In the genomic region with DNA sequence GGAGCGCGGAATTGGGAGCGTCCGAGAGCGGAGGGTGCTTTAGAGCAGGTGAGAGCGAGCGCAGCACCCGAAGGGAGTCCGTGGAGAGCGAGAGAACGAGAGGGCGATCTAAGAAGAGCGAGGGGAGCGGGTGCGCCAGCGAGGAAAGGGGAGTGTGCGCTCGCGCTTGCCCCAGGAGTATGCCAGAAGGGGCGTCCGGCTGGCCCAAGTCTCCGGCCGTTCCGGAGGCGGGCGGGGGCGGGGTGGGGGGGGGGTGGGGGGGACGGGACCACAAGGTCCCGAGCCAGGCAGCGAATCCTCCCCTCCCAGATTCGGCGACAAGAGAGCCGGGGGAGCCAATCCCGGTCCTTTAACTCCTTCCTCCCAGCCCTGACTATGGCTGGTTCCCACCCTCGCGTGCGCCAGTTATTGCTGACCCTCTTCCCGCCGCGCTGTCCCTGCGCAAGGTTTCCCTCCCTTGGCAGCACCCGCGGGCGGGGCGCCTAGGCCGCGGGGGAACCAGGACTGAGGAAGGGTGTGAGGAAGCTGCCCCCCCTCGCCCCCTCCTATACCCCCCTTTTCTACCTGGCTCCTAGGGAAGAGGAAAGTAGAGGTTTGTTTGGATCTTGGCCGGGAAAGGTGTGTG, we compare ENCODE assay signal across 8 mouse cellular contexts. TPM values are rescaled to one million over a fixed set of nuclear protein-coding genes. Genes with fewer than 3 reads are reported as not detected.
A peak's percentile ranks its signal among the peaks of the same experiment; 100 is the strongest.
DNase-seq lines count a peak whose midpoint lies in the region; ATAC-seq and TF ChIP-seq lines count a peak whose summit lies in the region.

Gene Npr1 (minus strand): TSS at position 181 of the 625 bp plus-strand sequence.

- TF ChIP-seq POLR2A in heart, adult 2 months (IDR thresholded peaks at IDR 0.05; ENCODE audit: insufficient read depth, low read depth, low read length): peak; percentile 83

- peak; percentile 23; the same call in 1 of the 2 replicates for ATAC-seq in intestine, postnatal 0 days
- ATAC-seq in liver, postnatal 0 days: peak; percentile 51
- peak; percentile 56 for ATAC-seq in neural tube, embryonic 13.5 days (ENCODE audit: low read depth)

- intact Hi-C loops in heart, adult 2 months (cut with DNase I): loop anchor here (1.0 to 10.0 kb wide), 4 partner anchors 18 to 243 kb away; partner anchors contain the start of gene Gatad2b

- DNase-seq in layer of hippocampus, adult 2 months (ENCODE audit: low spot score in 2 of 2): no peak
- DNase-seq in layer of hippocampus, postnatal 25 days (ENCODE audit: extremely low spot score in 1 of 2, low spot score in 1 of 2): no peak
- peak; percentile 47 for DNase-seq in embryo, embryonic 10 days (ENCODE audit: low spot score)
- DNase-seq in heart, adult 2 months: peak; percentile 72 to 73
- DNase-seq in liver, postnatal 0 days: peak; percentile 36
- no peak for DNase-seq in left cerebral cortex, adult 18-20 months (ENCODE audit: low spot score in 2 of 2)

- TF ChIP-seq EP300 in heart, adult 2 months (IDR thresholded peaks at IDR 0.05; ENCODE audit: insufficient read depth, low read depth, low read length): no peak
- TF ChIP-seq EP300 in liver, postnatal 0 days (IDR thresholded peaks at IDR 0.05; ENCODE audit: low read depth): no peak

- no peaks in the 10 kb centered on the region for H3K36me3 ChIP-seq in heart, adult 2 months (ENCODE audit: control insufficient read depth, insufficient read depth, low read length)
- no peaks in the 10 kb centered on the region for H3K36me3 ChIP-seq in intestine, postnatal 0 days (ENCODE audit: control insufficient read depth, insufficient read depth)
- no peaks in the 10 kb centered on the region for H3K36me3 ChIP-seq in liver, postnatal 0 days (replicated peaks; ENCODE audit: insufficient read depth, low read length)
- H3K36me3 ChIP-seq in neural tube, embryonic 13.5 days: no peaks in the 10 kb centered on the region

- peak within 1 kb of the TSS; percentile 23; the same call in 1 of the 2 replicates for H3K27ac ChIP-seq in layer of hippocampus, adult 2 months
- H3K27ac ChIP-seq in heart, adult 2 months: peak within 1 kb of the TSS; percentile 91
- H3K27ac ChIP-seq in intestine, postnatal 0 days (ENCODE audit: low read depth, low read length): no peak within 1 kb of the TSS; the same call in 1 of the 2 replicates
- peak within 1 kb of the TSS; percentile 55; the same call in 1 of the 2 replicates for H3K27ac ChIP-seq in liver, postnatal 0 days (ENCODE audit: low read depth)
- no peak within 1 kb of the TSS for H3K27ac ChIP-seq in neural tube, embryonic 13.5 days (replicated peaks)

- H3K9me3 ChIP-seq in intestine, postnatal 0 days (ENCODE audit: control insufficient read depth): no peaks in the 10 kb centered on the region
- no peaks in the 10 kb centered on the region for H3K9me3 ChIP-seq in liver, postnatal 0 days (ENCODE audit: low read length)
- H3K9me3 ChIP-seq in neural tube, embryonic 13.5 days: no peaks in the 10 kb centered on the region

- peaks cover 4% of the 10 kb centered on the region for H3K27me3 ChIP-seq in heart, adult 2 months (ENCODE audit: control insufficient read depth, insufficient read depth, low read length)
- peaks cover 28% of the 10 kb centered on the region for H3K27me3 ChIP-seq in intestine, postnatal 0 days (replicated peaks; ENCODE audit: control insufficient read depth, insufficient read depth, low read length)
- peaks cover 34% of the 10 kb centered on the region for H3K27me3 ChIP-seq in liver, postnatal 0 days (ENCODE audit: insufficient read depth, low read length)
- H3K27me3 ChIP-seq in neural tube, embryonic 13.5 days: peaks cover 62% of the 10 kb centered on the region

- peak within 1 kb of the TSS; percentile 61 for H3K4me3 ChIP-seq in layer of hippocampus, adult 2 months
- H3K4me3 ChIP-seq in heart, adult 2 months: peak within 1 kb of the TSS; percentile 62
- peak within 1 kb of the TSS; percentile 57 for H3K4me3 ChIP-seq in intestine, postnatal 0 days (ENCODE audit: low read depth, low read length)
- H3K4me3 ChIP-seq in liver, postnatal 0 days (ENCODE audit: low read depth, low read length): peak within 1 kb of the TSS; percentile 58
- H3K4me3 ChIP-seq in neural tube, embryonic 13.5 days: peak within 1 kb of the TSS; percentile 55

- H3K9ac ChIP-seq in heart, adult 2 months (ENCODE audit: low read depth, low read length): peak within 1 kb of the TSS; percentile 95
- H3K9ac ChIP-seq in intestine, postnatal 0 days (ENCODE audit: low read depth, low read length): peak within 1 kb of the TSS; percentile 47
- peak within 1 kb of the TSS; percentile 59 for H3K9ac ChIP-seq in liver, postnatal 0 days (replicated peaks)
- H3K9ac ChIP-seq in neural tube, embryonic 13.5 days: peak within 1 kb of the TSS; percentile 65

- under 1% methylated on average over 30 of the region's 49 CpGs for WGBS in heart, adult 2 months
- WGBS in intestine, postnatal 0 days: under 1% methylated on average over 32 of the region's 49 CpGs
- WGBS in liver, postnatal 0 days (ENCODE audit: insufficient replicate concordance): under 1% methylated on average over 32 of the region's 49 CpGs
- WGBS in neural tube, embryonic 13.5 days: under 1% methylated on average over 36 of the region's 49 CpGs

- H3K4me2 ChIP-seq in intestine, postnatal 0 days (replicated peaks; ENCODE audit: low read depth): peak within 1 kb of the TSS; percentile 96
- peak within 1 kb of the TSS; percentile 86 for H3K4me2 ChIP-seq in liver, postnatal 0 days (ENCODE audit: low read depth, low read length)
- H3K4me2 ChIP-seq in neural tube, embryonic 13.5 days: peak within 1 kb of the TSS; percentile 94

- no peaks in the 10 kb centered on the region for H3K4me1 ChIP-seq in heart, adult 2 months (ENCODE audit: control insufficient read depth, insufficient read depth, low read length)
- H3K4me1 ChIP-seq in intestine, postnatal 0 days (replicated peaks; ENCODE audit: control insufficient read depth, insufficient read depth, low read length): peaks cover 5% of the 10 kb centered on the region; the same call in 1 of the 2 replicates
- peaks cover 11% of the 10 kb centered on the region for H3K4me1 ChIP-seq in liver, postnatal 0 days (ENCODE audit: insufficient read depth)
- H3K4me1 ChIP-seq in neural tube, embryonic 13.5 days (replicated peaks): peaks cover 21% of the 10 kb centered on the region

- H3K79me2 ChIP-seq in heart, adult 2 months (replicated peaks; ENCODE audit: control insufficient read depth, insufficient read depth, low read length): no peaks in the 10 kb centered on the region; the same call in 1 of the 2 replicates

- no peak for TF ChIP-seq CTCF in layer of hippocampus, adult 2 months (conservative IDR thresholded peaks at IDR 0.05)
- TF ChIP-seq CTCF in heart, adult 2 months (IDR thresholded peaks at IDR 0.05): no peak
- no peak for TF ChIP-seq CTCF in intestine, postnatal 0 days (IDR thresholded peaks at IDR 0.05; ENCODE audit: low read depth)
- TF ChIP-seq CTCF in liver, postnatal 0 days (IDR thresholded peaks at IDR 0.05; ENCODE audit: low read depth): no peak

RNA-seq across cellular contexts. Expression of gene Npr1, which starts in this region (rescaled TPM):
- 1 to 10 TPM; 6.5 to 7.4 TPM for total RNA-seq in layer of hippocampus, adult 2 months (2021)
- total RNA-seq in layer of hippocampus, postnatal 25 days (2021): 1 to 10 TPM; 4.7 to 5.0 TPM
- 10 to 100 TPM; 16.1 to 16.3 TPM for total RNA-seq in heart, adult 2 months (2021)
- 35.0 and 47.5 TPM in 2 replicates for polyA plus RNA-seq in heart, adult 2 months (2012; rRNA removed)
- polyA plus RNA-seq in intestine, postnatal 0 days (2015; fragmentation: Nextera tagmentation; extraction: Ambion mirVana): 3.4 and 4.2 TPM in 2 replicates
- 5.9 and 6.2 TPM in 2 replicates for polyA plus RNA-seq in liver, postnatal 0 days (2015; fragmentation: Nextera tagmentation; extraction: Ambion mirVana)
- 3.7 and 3.9 TPM in 2 replicates for polyA plus RNA-seq in neural tube, embryonic 13.5 days (2015; fragmentation: Nextera tagmentation; extraction: Ambion mirVana)
- 1 to 10 TPM; 4.6 to 5.0 TPM for total RNA-seq in left cerebral cortex, adult 18-20 months (2021)

Comparison
In these comparisons a context has a peak if more than half of its experiments do, and no peak if none do; other contexts are left out.
1. DNase-seq: peak in embryo, embryonic 10 days (single experiment), heart, adult 2 months (2 of 2) and liver, postnatal 0 days (single experiment); none in layer of hippocampus, adult 2 months (0 of 2), layer of hippocampus, postnatal 25 days (0 of 2) and left cerebral cortex, adult 18-20 months (0 of 2).
2. H3K27ac ChIP-seq: peak in layer of hippocampus, adult 2 months (single experiment), heart, adult 2 months (single experiment) and liver, postnatal 0 days (single experiment); none in intestine, postnatal 0 days (single experiment) and neural tube, embryonic 13.5 days (single experiment).
3. Peak in every context shown above with its lines, with median percentiles within 50 percentile points of each other: H3K4me3 ChIP-seq, H3K9ac ChIP-seq, ATAC-seq and H3K4me2 ChIP-seq.